Mouse (Mus musculus) megakaryocyte, embryonic 14.5 days (primary cell): ENCODE results near the gene Lrrc45. TPM values are rescaled to one million over a fixed set of nuclear protein-coding genes. Genes with fewer than 3 reads are reported as not detected.
"Not testable (repeated sequence)": the region's sequence is repeated elsewhere in the genome, so short reads cannot be mapped to it uniquely, and the experiment has no call there.

Source experiments
- H3K27me3 ChIP-seq: replicated peaks from 2 replicates; pipeline ENCODE3; 2012; ENCODE audit warnings: inconsistent platforms
- H3K36me3 ChIP-seq: replicated peaks from 2 replicates; pipeline ENCODE3; 2012; ENCODE audit warnings: low read length, inconsistent platforms, mixed read lengths
- H3K4me1 ChIP-seq: 2 replicates; pipeline ENCODE4 v1.6.1; 2012; ENCODE audit warnings: inconsistent platforms
- H3K4me3 ChIP-seq: replicated peaks from 2 replicates; pipeline ENCODE3; 2012; ENCODE audit warnings: moderate library complexity, mild to moderate bottlenecking, inconsistent platforms
- H3K9me3 ChIP-seq: 2 replicates; pipeline ENCODE4 v1.6.1; 2012; ENCODE audit warnings: inconsistent platforms
- FLI1 ChIP-seq: IDR thresholded peaks from 2 replicates; pipeline ENCODE4 v1.6.1; 2012; ENCODE audit warnings: low read length, inconsistent platforms, mixed read lengths
- GATA1 ChIP-seq: IDR thresholded peaks from 3 replicates; pipeline ENCODE4 v1.6.1; 2012; ENCODE audit warnings: mixed read lengths, low read length, inconsistent platforms, borderline replicate concordance
- polyA plus RNA-seq: library from polyadenylated mRNA; stranded (reverse); fragments of >175 nt; gene quantifications from 2 replicates; pipeline ENCODE4 v1.2.3, GENCODE M21; 2012; ENCODE audit warnings: low replicate concordance; ENCODE audit not compliant: insufficient read depth

Gene Lrrc45
- polyA plus RNA-seq, 1 experiment: 23.5 TPM

DNA sequence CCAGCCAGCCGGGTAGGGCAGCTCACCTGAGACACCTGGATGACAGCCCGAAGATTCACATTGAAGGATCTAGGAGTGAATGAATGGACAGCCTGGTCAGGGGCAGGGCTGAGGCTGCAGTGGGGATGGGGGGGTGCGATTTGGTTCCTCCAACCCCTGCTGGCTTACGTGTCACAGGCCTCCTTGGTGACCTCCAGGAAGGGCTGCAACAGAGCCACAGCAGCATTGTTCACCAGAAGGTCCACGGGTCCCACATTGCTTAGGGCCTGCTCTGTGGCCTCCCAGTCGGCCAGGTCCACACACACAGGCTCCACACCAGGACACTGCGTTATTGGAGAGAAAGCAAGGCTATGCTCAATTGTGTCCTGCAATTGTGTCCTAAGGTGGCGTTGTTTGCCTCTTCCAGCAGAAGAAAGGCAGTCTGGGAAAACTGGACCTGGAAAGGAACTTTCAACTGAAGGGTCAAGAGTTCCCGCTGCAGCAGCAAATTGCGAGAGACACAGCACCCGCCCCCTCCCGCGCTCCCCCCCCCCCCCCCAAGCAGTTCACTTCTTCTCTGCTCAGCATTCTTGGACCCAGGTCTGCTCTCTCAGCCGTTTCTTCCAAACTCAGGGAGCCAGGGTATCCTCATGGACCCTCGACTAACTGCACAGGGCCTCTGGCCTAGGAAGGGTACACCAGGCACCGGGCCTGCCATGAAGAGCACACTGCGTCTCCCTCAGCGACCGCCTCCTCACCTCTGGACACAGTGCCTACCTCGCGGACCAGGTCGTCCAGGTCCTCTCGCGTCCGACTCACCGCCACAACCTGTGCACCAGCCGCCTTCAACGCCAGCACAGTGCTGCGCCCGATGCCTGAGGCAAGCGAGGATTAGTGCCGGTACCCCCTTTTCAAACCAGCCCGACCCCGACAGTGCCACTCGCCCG, 12.8 kb downstream of the Lrrc45 start:
- Histone ChIP-seq H3K36me3 (peaks cover 26% of the 10 kb centered on the region), H3K27me3 (peaks cover 41% of the 10 kb centered on the region), H3K4me1 (peaks cover 62% of the 10 kb centered on the region), H3K9me3 (no peaks in the 10 kb centered on the region), H3K4me3 (peak overlapping the region; percentile 100)
- no peak for TF ChIP-seq GATA1
- no peak for TF ChIP-seq FLI1

GRCm38 (mm10) chr11:120727169-120727527, 13.4 kb downstream of the Lrrc45 start, which contains the start of gene Dcxr:
TSS of gene Dcxr (minus strand) at chr11:120727281.
- H3K4me3 ChIP-seq: peak within 1 kb of the TSS; percentile 100
- H3K27me3 ChIP-seq: peaks cover 41% of the 10 kb centered on the region
- no peaks in the 10 kb centered on the region for H3K9me3 ChIP-seq
- TF ChIP-seq GATA1 (no peak), FLI1 (no peak)
- H3K4me1 ChIP-seq: peaks cover 59% of the 10 kb centered on the region
- H3K36me3 ChIP-seq: peaks cover 26% of the 10 kb centered on the region

GRCm38 (mm10) chr11:120727564-120727963, 13.8 kb downstream of the Lrrc45 start:
- H3K36me3 ChIP-seq: peaks cover 26% of the 10 kb centered on the region
- H3K9me3 ChIP-seq: no peaks in the 10 kb centered on the region
- peaks cover 41% of the 10 kb centered on the region for H3K27me3 ChIP-seq
- TF ChIP-seq GATA1 (no peak), FLI1 (no peak)
- peak overlapping the region; percentile 100 for H3K4me3 ChIP-seq
- H3K4me1 ChIP-seq: peaks cover 56% of the 10 kb centered on the region

GRCm38 (mm10) chr11:120728530-120729240, 15.0 kb downstream of the Lrrc45 start:
- peaks cover 22% of the 10 kb centered on the region for H3K36me3 ChIP-seq
- peaks cover 44% of the 10 kb centered on the region for H3K27me3 ChIP-seq
- no peak overlapping the region for H3K4me3 ChIP-seq
- H3K4me1 ChIP-seq: peaks cover 56% of the 10 kb centered on the region
- TF ChIP-seq GATA1 (no peak), FLI1 (no peak)
- no peaks in the 10 kb centered on the region for H3K9me3 ChIP-seq

DNA sequence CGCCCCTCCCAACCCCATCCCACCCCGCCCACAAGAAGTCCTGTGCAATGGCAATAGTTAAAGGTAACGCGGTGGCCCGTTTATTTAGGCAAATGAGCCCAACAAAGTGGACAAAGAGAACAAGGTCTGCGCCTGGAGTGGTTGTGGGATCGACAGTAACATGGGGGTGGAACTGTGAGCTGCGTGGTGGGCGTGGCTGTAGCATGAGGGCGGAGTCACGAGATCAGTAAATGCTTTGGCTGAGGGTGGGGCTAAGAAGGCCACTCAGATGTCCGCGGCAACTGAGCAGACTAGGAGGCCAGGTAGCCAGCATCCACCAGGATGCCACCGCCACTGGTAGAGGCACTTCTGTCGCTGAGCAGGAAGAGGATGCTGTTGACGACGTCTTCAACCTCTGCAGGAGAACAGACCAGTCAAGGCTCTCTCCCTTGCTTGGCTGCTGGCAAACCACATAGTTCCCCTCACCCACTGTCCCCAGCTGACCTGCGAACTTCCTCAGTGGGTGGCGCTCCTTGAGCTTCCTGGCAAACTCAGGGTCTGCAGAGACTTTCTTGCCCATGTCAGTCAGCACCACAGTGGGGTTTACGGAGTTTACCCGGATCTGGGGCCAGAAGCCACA, 15.8 kb downstream of the Lrrc45 start:
- H3K4me3 ChIP-seq: peak overlapping the region; percentile 84
- H3K4me1 ChIP-seq: peaks cover 56% of the 10 kb centered on the region
- H3K27me3 ChIP-seq: peaks cover 49% of the 10 kb centered on the region
- not testable (repeated sequence) for H3K9me3 ChIP-seq
- peaks cover 17% of the 10 kb centered on the region for H3K36me3 ChIP-seq

- peaks cover 51% of the 10 kb centered on the region for H3K27me3 ChIP-seq
- H3K9me3 ChIP-seq: no peaks in the 10 kb centered on the region
- peaks cover 53% of the 10 kb centered on the region for H3K4me1 ChIP-seq
- TF ChIP-seq FLI1 (no peak), GATA1 (no peak)
- H3K36me3 ChIP-seq: peaks cover 9% of the 10 kb centered on the region
- no peak overlapping the region for H3K4me3 ChIP-seq
Observed at GRCm38 (mm10) chr11:120730331-120730870, 16.7 kb downstream of the Lrrc45 start.

GRCm38 (mm10) chr11:120731395-120731794, 17.7 kb downstream of the Lrrc45 start:
- TF ChIP-seq GATA1: no peak
- TF ChIP-seq FLI1: no peak
- no peaks in the 10 kb centered on the region for H3K9me3 ChIP-seq
- H3K4me1 ChIP-seq: peaks cover 43% of the 10 kb centered on the region
- H3K4me3 ChIP-seq: peak overlapping the region; percentile 38
- H3K27me3 ChIP-seq: peaks cover 51% of the 10 kb centered on the region
- no peaks in the 10 kb centered on the region for H3K36me3 ChIP-seq

DNA sequence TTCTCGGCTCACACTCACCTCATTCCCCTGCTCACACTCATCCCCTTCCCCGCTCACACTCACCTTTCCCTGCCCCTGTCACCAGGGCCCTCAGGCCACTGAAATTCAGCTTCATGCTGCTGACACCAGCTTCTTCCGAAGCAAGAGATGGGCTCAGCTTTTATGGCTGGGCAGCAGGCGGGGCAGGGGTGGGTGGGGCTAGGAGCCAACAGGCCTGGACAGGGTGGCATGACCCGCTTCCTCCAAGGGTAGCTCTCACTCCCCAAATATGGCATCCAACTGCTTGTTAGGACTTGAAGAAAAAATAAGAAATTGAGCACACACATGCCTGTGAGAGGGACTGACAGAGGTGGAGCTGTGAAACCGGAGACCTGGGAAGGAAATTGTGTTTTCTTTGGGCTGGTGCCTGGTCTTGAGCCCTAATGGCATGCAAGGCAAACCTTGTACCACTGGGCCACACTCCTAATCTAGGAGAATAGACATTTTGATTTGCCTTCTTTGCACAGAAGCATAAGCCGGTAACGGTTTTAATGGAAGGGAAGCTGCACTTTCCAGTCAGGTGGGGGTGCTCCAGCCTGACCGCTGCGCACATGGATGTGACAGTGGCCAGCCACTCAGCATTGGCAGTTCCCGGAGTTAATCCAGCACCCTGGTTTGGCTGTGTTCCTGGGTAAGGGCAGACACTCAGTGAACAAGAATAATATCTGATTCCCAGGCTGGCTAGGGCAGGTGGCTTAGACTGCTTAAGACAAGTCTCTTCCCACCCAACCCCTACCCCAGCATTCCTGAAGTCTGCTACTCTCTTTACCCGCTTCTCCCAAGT, 18.3 kb downstream of the Lrrc45 start, which contains the start of gene Cbr2:
TSS of gene Cbr2 (minus strand) at position 257 of the 823 bp plus-strand sequence.
- Histone ChIP-seq H3K36me3 (no peaks in the 10 kb centered on the region), H3K9me3 (no peaks in the 10 kb centered on the region), H3K4me3 (peak within 1 kb of the TSS; percentile 38), H3K4me1 (peaks cover 36% of the 10 kb centered on the region), H3K27me3 (peaks cover 55% of the 10 kb centered on the region)
- no peak for TF ChIP-seq FLI1

- Histone ChIP-seq H3K27me3 (peaks cover 54% of the 10 kb centered on the region), H3K4me3 (no peak overlapping the region), H3K4me1 (peaks cover 28% of the 10 kb centered on the region), H3K36me3 (no peaks in the 10 kb centered on the region), H3K9me3 (no peaks in the 10 kb centered on the region)
- TF ChIP-seq GATA1 (no peak), FLI1 (no peak)
Observed at GRCm38 (mm10) chr11:120733521-120733920, 19.8 kb downstream of the Lrrc45 start.
